Mouse (Mus musculus) mesoderm, embryonic 11.5 days (tissue): ENCODE measurements around the gene Ucp3.
A peak's percentile ranks its signal among the peaks of the same experiment; 100 is the strongest.

ENCODE experiments used
- DNase-seq: peaks from one replicate; pipeline ENCODE4 v3.0.0-alpha.2; 2012; ENCODE audit warnings: low read depth, low spot score

Ucp3 gene

GRCm38 (mm10) chr7:100500276-100500977 lies 27.6 kb downstream of the Ucp3 start:
- DNase-seq: no peak

GRCm38 (mm10) chr7:100501027-100501843 lies 28.4 kb downstream of the Ucp3 start:
- DNase-seq: no peak

- DNase-seq: no peak
Observed at GRCm38 (mm10) chr7:100501844-100502373, 29.1 kb downstream of the Ucp3 start.

- DNase-seq: no peak
Observed at GRCm38 (mm10) chr7:100502374-100502922, 29.7 kb downstream of the Ucp3 start.

- no peak for DNase-seq
Observed at GRCm38 (mm10) chr7:100503076-100503475, 30.3 kb downstream of the Ucp3 start.

- DNase-seq: no peak
Observed at GRCm38 (mm10) chr7:100504740-100505487, 32.1 kb downstream of the Ucp3 start.

GRCm38 (mm10) chr7:100506494-100506893 lies 33.7 kb downstream of the Ucp3 start:
- DNase-seq: no peak

GRCm38 (mm10) chr7:100508670-100509069 lies 35.9 kb downstream of the Ucp3 start:
- DNase-seq: no peak

GRCm38 (mm10) chr7:100511602-100512001 lies 38.8 kb downstream of the Ucp3 start:
- no peak for DNase-seq

- no peak for DNase-seq
Observed at GRCm38 (mm10) chr7:100514573-100514972, 41.8 kb downstream of the Ucp3 start, which contains the start of gene Dnajb13. Dnajb13 (minus strand) TSS chr7:100514960.

- DNase-seq: no peak
Observed at GRCm38 (mm10) chr7:100520204-100520603, 47.4 kb downstream of the Ucp3 start.

GRCm38 (mm10) chr7:100520663-100521285 lies 48.0 kb downstream of the Ucp3 start:
- DNase-seq: peak; percentile 83

- no peak for DNase-seq
Observed at GRCm38 (mm10) chr7:100522222-100522621, 49.4 kb downstream of the Ucp3 start.

- DNase-seq: no peak
Observed at GRCm38 (mm10) chr7:100524669-100525068, 51.9 kb downstream of the Ucp3 start.

- no peak for DNase-seq
Observed at GRCm38 (mm10) chr7:100530766-100531165, 58.0 kb downstream of the Ucp3 start.

GRCm38 (mm10) chr7:100533503-100533902 lies 60.7 kb downstream of the Ucp3 start:
- no peak for DNase-seq

GRCm38 (mm10) chr7:100534216-100534615 lies 61.4 kb downstream of the Ucp3 start:
- no peak for DNase-seq

- no peak for DNase-seq
Observed at GRCm38 (mm10) chr7:100535831-100536230, 63.0 kb downstream of the Ucp3 start.
